Mouse (Mus musculus): ENCODE results near the gene Ethe1.

The Ethe1 gene

DNA sequence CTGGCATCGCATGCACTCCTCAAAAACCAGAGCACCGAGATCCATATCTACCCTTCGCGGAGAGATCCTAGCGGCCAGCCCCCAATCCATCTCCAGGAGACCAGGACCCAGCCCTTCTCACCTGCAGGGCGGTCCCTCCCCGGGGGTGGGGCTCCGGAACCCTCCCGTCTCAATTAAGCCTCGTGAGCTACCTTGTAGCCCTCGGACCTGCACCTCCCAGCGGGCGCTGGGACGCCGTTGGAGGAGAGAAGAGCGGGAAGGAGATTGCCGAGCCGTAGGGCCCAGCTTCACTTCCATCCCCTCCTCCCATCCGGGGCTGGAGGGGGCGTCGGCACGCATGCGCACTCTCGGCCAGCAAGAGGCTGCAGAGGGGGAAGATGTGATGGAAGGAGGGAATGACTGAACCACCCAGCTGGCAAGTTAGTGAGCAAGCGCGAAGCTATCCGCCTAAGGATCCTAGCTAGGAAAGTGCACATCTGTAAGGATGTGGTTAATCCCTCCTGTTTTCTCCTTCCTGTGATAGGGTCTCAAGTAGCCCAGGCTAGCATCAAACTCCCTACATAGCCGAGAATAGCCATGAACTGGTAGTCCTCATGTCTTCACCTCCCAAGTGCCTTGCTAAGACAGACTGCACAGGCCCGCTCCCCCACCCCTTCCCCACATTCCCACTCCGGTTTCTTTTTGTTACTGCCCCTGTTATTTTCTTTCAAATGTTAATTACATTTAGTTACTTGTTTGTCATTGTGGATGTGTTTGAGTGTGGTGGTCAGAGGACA is at the start of gene Ethe1, which contains the start of gene Zfp575:
TSS of gene Ethe1 (plus strand) at position 214 of the 776 bp plus-strand sequence.
TSS of gene Zfp575 (minus strand) at position 312 of the 776 bp plus-strand sequence.
- peak; percentile 88 for DNase-seq

DNA sequence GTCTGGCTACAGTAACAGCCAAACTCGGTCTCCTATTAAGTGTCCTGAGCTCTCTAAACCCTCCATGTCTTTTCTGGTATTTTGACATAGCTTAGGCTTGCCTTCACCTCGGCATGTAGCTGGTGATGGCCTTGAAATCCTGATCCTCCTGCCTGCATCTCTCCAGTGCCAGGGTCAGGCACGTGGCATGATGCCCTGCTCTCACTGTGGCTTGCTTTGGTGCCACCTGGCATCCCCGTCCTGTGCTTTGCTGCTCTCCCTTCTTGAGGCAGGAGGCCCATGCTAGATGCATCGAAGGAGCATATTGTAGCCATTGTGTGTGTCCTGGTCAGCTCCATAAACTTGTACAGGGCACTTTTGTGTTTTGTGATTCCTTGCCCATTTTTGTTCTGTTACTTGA is 49.8 kb upstream of the Ethe1 start:
- DNase-seq = no peak

DNA sequence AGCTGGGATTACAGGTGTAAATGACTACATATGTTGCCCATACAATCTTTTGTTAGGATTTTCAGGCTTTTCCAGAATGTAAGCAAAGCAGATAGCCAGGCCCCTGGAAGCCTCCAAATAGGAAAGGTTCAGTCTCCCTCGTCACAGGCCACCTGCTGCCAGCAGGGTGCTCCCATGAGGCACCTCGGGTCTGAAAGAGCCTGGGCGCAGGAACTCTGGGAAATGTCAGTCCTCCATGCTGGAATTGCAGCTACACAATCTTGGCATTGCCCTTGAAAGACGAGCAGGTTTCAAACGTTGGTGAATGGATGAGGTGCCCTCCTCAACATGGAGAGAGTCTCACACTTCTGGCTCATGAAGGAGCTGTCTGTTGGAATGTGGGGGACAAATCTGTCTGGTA is 49.2 kb upstream of the Ethe1 start:
- DNase-seq = no peak

- no peak for DNase-seq
Measured at GRCm38 (mm10) chr7:24538701-24539100, 48.6 kb upstream of the Ethe1 start.

- DNase-seq = no peak
Measured at GRCm38 (mm10) chr7:24539686-24540085, 47.7 kb upstream of the Ethe1 start.

GRCm38 (mm10) chr7:24544506-24544905 is 42.8 kb upstream of the Ethe1 start:
- DNase-seq = peak; percentile 39

GRCm38 (mm10) chr7:24546068-24546614 is 41.2 kb upstream of the Ethe1 start, which contains the start of the genes Pinlyp and Xrcc1:
Pinlyp (minus strand) TSS chr7:24546118.
Xrcc1 (plus strand) TSS chr7:24546289.
- no peak for DNase-seq

GRCm38 (mm10) chr7:24546634-24547389 is 40.5 kb upstream of the Ethe1 start:
- peak; percentile 99 for DNase-seq

DNA sequence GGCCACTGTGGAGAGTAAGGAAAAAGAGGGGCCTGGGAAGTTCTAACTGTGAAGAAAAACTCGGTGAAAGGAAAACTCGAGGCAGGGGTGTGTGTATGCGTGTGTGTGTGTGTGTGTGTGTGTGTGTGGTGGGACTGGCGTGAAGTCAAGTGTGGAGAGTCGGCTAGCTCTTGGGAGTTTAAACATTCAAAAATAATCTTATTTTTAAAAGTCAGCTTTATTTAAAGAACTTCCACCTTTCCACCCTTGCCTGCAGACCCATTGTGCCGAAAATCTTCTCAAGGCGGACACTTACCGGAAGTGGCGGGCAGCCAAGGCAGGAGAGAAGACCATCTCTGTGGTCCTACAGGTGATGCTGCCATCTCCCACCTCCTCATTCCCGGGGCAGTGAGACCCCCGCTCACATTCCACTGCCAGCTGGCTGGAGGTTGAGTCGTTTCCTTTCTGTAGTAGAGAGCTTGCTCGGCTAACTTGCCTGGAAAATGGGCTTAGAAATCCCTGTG is 39.8 kb upstream of the Ethe1 start:
- no peak for DNase-seq

GRCm38 (mm10) chr7:24551985-24552759 is 35.2 kb upstream of the Ethe1 start:
- DNase-seq = no peak

- DNase-seq = no peak
Measured at GRCm38 (mm10) chr7:24555786-24556185, 31.6 kb upstream of the Ethe1 start.

DNA sequence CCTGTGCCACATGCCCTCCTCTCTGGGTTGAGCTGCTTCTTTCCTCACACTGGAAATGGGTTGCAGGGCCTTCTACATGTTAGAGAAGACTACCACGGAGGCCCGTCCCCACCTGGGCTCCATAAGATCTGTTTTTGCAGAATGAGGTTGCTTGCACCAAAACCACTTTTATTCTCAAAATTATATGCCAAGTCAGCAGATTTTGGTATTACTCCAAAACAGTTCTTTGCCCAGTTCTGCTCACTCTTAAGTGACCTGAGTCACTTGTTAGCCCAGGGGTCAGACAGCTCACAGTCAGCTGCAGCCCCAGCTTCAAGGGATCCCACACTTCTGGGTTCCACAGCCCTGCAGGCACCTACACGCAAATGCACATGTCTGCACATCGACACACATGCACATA is 25.9 kb upstream of the Ethe1 start:
- no peak for DNase-seq

- DNase-seq = no peak
Measured at GRCm38 (mm10) chr7:24563191-24563836, 24.0 kb upstream of the Ethe1 start.

- DNase-seq = no peak
Measured at GRCm38 (mm10) chr7:24563837-24564206, 23.5 kb upstream of the Ethe1 start.

GRCm38 (mm10) chr7:24564607-24565265 is 22.6 kb upstream of the Ethe1 start:
- DNase-seq = peak; percentile 65

- no peak for DNase-seq
Measured at GRCm38 (mm10) chr7:24565627-24566026, 21.7 kb upstream of the Ethe1 start.

DNA sequence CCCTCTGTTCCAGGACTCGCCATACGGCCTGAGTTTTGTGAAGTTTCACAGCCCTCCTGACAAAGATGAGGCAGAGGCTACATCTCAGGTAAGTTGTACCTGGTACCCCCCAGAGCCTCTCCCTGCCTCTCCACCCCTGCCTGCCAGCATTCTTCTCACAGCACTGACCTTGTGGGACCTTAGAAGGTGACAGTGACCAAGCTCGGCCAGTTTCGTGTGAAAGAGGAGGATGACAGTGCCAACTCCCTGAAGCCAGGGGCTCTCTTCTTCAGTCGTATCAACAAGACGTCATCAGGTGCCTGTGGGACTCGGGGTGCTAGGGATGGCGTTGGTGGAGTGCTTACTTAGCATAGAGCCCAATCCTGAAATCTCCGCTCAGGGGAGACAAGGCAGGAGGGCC is 21.1 kb upstream of the Ethe1 start:
- no peak for DNase-seq

GRCm38 (mm10) chr7:24568512-24568911 is 18.8 kb upstream of the Ethe1 start:
- no peak for DNase-seq

DNA sequence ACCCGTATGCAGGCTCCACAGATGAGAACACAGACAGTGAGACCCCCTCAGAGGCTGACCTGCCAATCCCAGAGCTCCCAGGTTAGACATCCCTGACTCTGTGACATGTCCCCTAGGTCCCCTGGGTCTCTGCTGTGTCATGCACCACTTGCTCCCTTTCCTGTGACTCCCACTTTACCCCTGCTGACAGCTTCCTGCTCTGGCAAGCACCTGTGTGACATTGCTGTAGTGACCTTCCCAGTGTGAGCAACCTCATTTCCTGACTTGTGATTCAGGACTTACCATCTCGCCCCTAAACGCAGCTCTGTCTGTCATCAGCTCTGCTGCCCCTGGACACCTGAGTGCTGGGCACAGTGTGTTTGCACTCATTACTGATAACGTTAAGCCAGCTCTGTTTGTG is 16.3 kb upstream of the Ethe1 start:
- no peak for DNase-seq

DNA sequence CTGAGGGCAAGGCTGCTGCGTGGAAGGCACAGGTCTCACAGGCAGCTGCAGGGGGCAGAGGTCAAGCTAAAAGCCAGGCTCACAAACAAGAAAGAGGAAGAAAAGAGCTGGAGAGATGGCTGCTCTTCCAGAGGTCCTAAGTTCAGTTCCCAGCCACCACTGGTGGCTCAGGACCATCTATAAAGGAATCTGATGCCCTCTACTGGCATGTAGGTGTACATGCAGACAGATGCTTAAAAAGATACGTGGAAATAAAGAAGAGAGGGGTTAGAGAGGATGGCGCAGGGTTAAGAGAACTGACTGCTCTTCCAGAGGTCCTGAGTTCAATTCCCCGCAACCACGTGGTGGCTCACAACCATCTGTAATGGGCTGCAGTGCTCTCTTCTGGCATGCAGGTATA is 14.9 kb upstream of the Ethe1 start:
- peak; percentile 27 for DNase-seq

GRCm38 (mm10) chr7:24574224-24574796 is 13.0 kb upstream of the Ethe1 start:
- DNase-seq = no peak

Data from retina, postnatal 1 day (tissue).